Mouse (Mus musculus) E14TG2a.4 (cell line): ENCODE data around the gene Gabbr2.

Experiments
- H3K27me3 ChIP-seq: 2 replicates; pipeline ENCODE4 v1.6.1; 2014; ENCODE audit warnings: low read length, control low read depth; ENCODE audit not compliant: insufficient read depth
- H3K36me3 ChIP-seq: 2 replicates; pipeline ENCODE4 v1.6.1; 2014; ENCODE audit warnings: low read length, control low read depth; ENCODE audit not compliant: insufficient read depth
- H3K4me1 ChIP-seq: replicated peaks from 2 replicates; pipeline ENCODE4 v1.6.1; 2014; ENCODE audit warnings: low read depth, low read length, control low read depth
- H3K4me3 ChIP-seq: replicated peaks from 2 replicates; pipeline ENCODE4 v1.5.1; 2014; ENCODE audit warnings: mild to moderate bottlenecking, low read length
- H3K9me3 ChIP-seq: 2 replicates; pipeline ENCODE4 v1.6.1; 2014; ENCODE audit warnings: low read length, control low read depth
- CTCF ChIP-seq: conservative IDR thresholded peaks from 2 replicates; pipeline ENCODE4 v1.5.1; 2014; ENCODE audit warnings: low read length
- NANOG ChIP-seq: IDR thresholded peaks from 2 replicates; pipeline ENCODE4 v1.6.1; 2014; ENCODE audit warnings: borderline replicate concordance, low read length, mixed read lengths
- POU5F1 ChIP-seq: IDR thresholded peaks from 2 replicates; pipeline ENCODE4 v1.6.1; 2014; ENCODE audit warnings: low read length, borderline replicate concordance

Gene Gabbr2

DNA sequence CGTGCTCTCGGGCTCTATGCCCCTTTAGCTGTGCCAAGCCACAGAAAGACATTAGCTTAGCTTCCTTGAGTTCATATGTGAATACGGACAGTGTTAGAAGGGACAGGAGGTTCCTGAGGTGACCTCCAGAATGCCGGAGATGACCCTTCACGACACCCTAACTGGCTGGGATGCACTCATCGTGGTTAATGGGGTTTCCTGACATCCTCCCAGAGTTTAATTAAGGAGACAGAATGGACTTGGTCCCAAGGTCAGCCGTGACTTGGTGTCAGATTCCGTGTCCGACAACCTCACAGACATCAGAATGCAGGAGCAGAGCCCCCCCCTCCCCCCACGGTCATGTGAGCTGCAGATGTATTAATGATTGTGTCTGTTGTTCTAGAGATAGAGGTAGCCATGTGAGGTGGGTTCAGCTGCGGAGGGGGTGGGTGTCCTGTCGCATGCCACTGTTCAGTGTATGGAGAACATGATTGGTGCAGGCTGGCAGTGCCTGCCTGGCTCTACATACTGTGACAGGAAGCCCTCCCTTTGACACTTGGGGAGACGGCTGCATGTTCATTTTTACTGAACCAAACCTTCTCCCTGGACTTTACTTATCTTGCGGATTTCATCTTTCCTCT is 303.4 kb downstream of the Gabbr2 start:
- Histone ChIP-seq H3K4me3 (no peak overlapping the region), H3K36me3 (no peaks in the 10 kb centered on the region), H3K4me1 (peaks cover 7% of the 10 kb centered on the region), H3K9me3 (peaks cover 6% of the 10 kb centered on the region), H3K27me3 (peaks cover 25% of the 10 kb centered on the region)
- no peak for TF ChIP-seq NANOG

DNA sequence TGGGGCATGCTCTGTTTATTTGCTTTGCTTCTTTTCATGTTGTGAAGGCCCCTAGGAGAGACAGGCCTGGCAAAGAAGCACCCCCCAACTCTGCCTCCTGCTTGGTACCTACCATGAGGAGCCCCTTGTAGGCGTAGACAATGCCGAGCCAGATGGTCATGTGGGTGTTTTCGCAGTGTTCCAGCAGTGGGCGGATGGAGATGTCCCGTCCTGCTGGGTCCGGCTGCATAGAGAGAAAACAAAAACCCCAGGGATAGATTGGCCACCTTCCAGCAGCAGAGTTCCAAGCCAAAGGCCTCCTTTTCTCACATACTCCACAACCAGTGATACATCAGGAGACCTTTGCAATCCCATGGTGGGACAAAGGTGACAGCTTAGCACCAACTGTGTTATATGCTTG is 307.5 kb downstream of the Gabbr2 start:
- Histone ChIP-seq H3K27me3 (peaks cover 14% of the 10 kb centered on the region), H3K4me3 (no peak overlapping the region), H3K9me3 (no peaks in the 10 kb centered on the region), H3K36me3 (no peaks in the 10 kb centered on the region), H3K4me1 (peaks cover 6% of the 10 kb centered on the region)
- TF ChIP-seq POU5F1 (no peak), NANOG (no peak), CTCF (no peak)

DNA sequence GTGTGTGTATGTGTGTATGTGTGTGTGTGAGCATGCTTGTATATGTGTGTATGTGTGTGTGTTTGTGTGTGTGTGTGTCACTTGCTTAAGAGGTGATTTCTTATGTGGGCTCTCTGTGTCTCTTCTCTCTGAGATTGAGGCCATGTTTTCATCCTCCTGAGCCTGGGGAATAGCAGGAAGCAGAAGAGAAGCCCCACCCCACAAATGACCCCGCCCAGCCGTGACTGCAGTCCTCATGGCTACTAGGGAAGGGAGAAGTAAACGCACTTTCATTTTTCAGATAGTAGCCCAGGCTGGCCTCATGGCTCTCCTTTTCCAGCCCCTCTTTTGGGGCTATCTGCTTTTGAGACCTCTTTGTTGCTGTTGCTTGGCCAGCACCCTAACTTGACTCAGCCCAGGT is 315.0 kb downstream of the Gabbr2 start:
- peaks cover 21% of the 10 kb centered on the region for H3K27me3 ChIP-seq
- H3K36me3 ChIP-seq = no peaks in the 10 kb centered on the region
- H3K4me1 ChIP-seq = peaks cover 19% of the 10 kb centered on the region
- H3K9me3 ChIP-seq = no peaks in the 10 kb centered on the region
- TF ChIP-seq POU5F1 (no peak), NANOG (no peak), CTCF (no peak)
- no peak overlapping the region for H3K4me3 ChIP-seq

GRCm38 (mm10) chr4:46675992-46676391 is 315.7 kb downstream of the Gabbr2 start:
- TF ChIP-seq POU5F1 (no peak), CTCF (no peak), NANOG (no peak)
- Histone ChIP-seq H3K4me3 (no peak overlapping the region), H3K9me3 (no peaks in the 10 kb centered on the region), H3K36me3 (no peaks in the 10 kb centered on the region), H3K27me3 (peaks cover 21% of the 10 kb centered on the region), H3K4me1 (peaks cover 19% of the 10 kb centered on the region)

- no peaks in the 10 kb centered on the region for H3K36me3 ChIP-seq
- no peak overlapping the region for H3K4me3 ChIP-seq
- no peak for TF ChIP-seq POU5F1
- TF ChIP-seq CTCF = no peak
- TF ChIP-seq NANOG = no peak
- peaks cover 19% of the 10 kb centered on the region for H3K4me1 ChIP-seq
- peaks cover 21% of the 10 kb centered on the region for H3K27me3 ChIP-seq
- no peaks in the 10 kb centered on the region for H3K9me3 ChIP-seq
These were observed 316.3 kb downstream of the Gabbr2 start for GRCm38 (mm10) chr4:46675272-46675785.

DNA sequence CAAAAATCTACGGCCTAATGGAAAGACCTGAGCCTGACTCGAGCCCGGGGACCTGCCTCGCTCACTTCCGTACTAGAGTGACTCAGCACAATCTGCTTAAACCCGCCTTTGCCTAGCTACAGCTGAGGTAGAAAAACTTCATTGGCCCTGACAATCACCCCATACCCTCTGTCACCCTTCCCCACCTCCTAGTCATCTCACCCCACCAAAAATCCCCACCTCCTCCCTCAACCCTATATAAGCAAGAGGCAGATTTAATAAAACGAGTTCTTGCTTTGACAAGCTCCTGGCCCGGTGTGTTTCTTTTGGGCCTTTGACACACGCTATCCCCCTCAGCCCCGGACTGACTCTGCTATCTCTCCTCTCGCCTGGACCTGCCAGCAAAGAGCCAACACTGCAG is 323.1 kb downstream of the Gabbr2 start:
- TF ChIP-seq CTCF (no peak), POU5F1 (no peak), NANOG (no peak)
- peaks cover 36% of the 10 kb centered on the region for H3K4me1 ChIP-seq
- H3K4me3 ChIP-seq = no peak overlapping the region
- peaks cover 36% of the 10 kb centered on the region for H3K9me3 ChIP-seq
- 0 out of 2 replicates have a peak, but pooled peaks cover under 1% of the 10 kb centered on the region for H3K27me3 ChIP-seq
- H3K36me3 ChIP-seq = no peaks in the 10 kb centered on the region

GRCm38 (mm10) chr4:46666420-46666819 is 325.3 kb downstream of the Gabbr2 start:
- TF ChIP-seq NANOG (no peak), CTCF (no peak), POU5F1 (no peak)
- Histone ChIP-seq H3K4me1 (peaks cover 53% of the 10 kb centered on the region), H3K36me3 (no peaks in the 10 kb centered on the region), H3K9me3 (peaks cover 36% of the 10 kb centered on the region), H3K27me3 (0 out of 2 replicates have a peak, but pooled peaks cover 3% of the 10 kb centered on the region), H3K4me3 (no peak overlapping the region; the same call in 1 of the 2 replicates)

- TF ChIP-seq NANOG = no peak
- peak; percentile 47 for TF ChIP-seq CTCF
- 0 out of 2 replicates have a peak, but pooled peaks cover 3% of the 10 kb centered on the region for H3K27me3 ChIP-seq
- H3K36me3 ChIP-seq = no peaks in the 10 kb centered on the region
- H3K4me3 ChIP-seq = peak overlapping the region; percentile 58
- H3K4me1 ChIP-seq = peaks cover 56% of the 10 kb centered on the region
- peaks cover 36% of the 10 kb centered on the region for H3K9me3 ChIP-seq
These were observed 326.3 kb downstream of the Gabbr2 start for GRCm38 (mm10) chr4:46665371-46665774.
